Mouse (Mus musculus): ENCODE data around the gene Gja3.

GRCm38 (mm10) chr14:57082863-57083262 lies 25.0 kb upstream of the Gja3 start:
- TF ChIP-seq CTCF (IDR thresholded peaks at IDR 0.05; ENCODE audit: borderline replicate concordance, insufficient read depth, low read length) (no peak), POLR2A (IDR thresholded peaks at IDR 0.05; ENCODE audit: low read depth, low read length) (no peak)

Measured in embryonic fibroblast, embryonic 13.5 days (primary cell).